Mouse (Mus musculus): ENCODE data around the gene Ctnnd2.

DNA sequence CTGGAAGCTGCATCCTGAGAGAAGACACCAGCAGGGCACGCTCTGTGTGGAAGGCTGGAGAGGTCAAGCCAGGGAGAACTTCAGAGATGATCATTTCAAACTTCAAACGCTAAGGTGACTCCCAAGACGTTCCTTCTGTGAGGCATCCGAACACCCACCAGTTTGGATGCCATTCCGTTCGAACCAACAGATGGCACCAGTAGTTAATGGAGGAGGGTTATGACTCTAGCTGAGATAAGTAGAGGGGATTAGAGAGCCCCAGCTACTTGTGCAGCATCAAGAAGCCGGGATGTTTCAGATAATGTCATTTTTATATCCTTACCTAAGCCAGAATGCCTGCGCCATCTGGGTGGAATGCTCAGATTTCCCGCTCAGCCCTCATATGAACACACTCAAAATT is 251.9 kb downstream of the Ctnnd2 start:
- no peak for TF ChIP-seq E2F4 (IDR thresholded peaks at IDR 0.05; ENCODE audit: insufficient read depth)
- no peak for TF ChIP-seq POLR2A (IDR thresholded peaks at IDR 0.05; ENCODE audit: insufficient read length, low read depth)
- no peak for TF ChIP-seq USF1 (IDR thresholded peaks at IDR 0.05; ENCODE audit: low read depth)
- no peak for TF ChIP-seq CEBPB (IDR thresholded peaks at IDR 0.05; ENCODE audit: insufficient read depth, poor library complexity, severe bottlenecking)
- TF ChIP-seq POLR2AphosphoS2 (IDR thresholded peaks at IDR 0.05; ENCODE audit: insufficient read length, low read depth), result no peak
- TF ChIP-seq MYOG (IDR thresholded peaks at IDR 0.05; ENCODE audit: control insufficient read depth in 1 of 3, insufficient read depth in 1 of 3, insufficient read length in 2 of 3, low read depth in 2 of 3), result no peak
- TF ChIP-seq TCF12 (IDR thresholded peaks at IDR 0.05; ENCODE audit: insufficient read depth, poor library complexity, severe bottlenecking), result no peak
- TF ChIP-seq MYOD1 (IDR thresholded peaks at IDR 0.05; ENCODE audit: control insufficient read depth in 1 of 3, insufficient read length in 2 of 3, low read depth in 2 of 3), result no peak
- no peak for TF ChIP-seq MAX (IDR thresholded peaks at IDR 0.05; ENCODE audit: low read depth)
- TF ChIP-seq REST (IDR thresholded peaks at IDR 0.05; ENCODE audit: insufficient read depth, insufficient read length), result no peak
